Mouse (Mus musculus) G1E (cell line): ENCODE results near the gene Trarg1. TPM values are rescaled to one million over a fixed set of nuclear protein-coding genes. Genes with fewer than 3 reads are reported as not detected.

Experiments
- ATAC-seq: 2 replicates; pipeline ENCODE4 v1.8.0; 2016; ENCODE audit warnings: mild to moderate bottlenecking; ENCODE audit not compliant: insufficient number of reproducible peaks, poor library complexity, low FRiP score, severe bottlenecking; ENCODE audit errors: extremely low read depth
- DNase-seq: peaks from one replicate; pipeline ENCODE4 v3.0.0; 2012; ENCODE audit warnings: low spot score
- H3K27me3 ChIP-seq: 2 replicates; pipeline ENCODE4 v1.6.1; 2012; ENCODE audit warnings: mild to moderate bottlenecking, low read length, inconsistent platforms; ENCODE audit not compliant: insufficient read depth
- H3K36me3 ChIP-seq: replicated peaks from 2 replicates; pipeline ENCODE3; 2012; ENCODE audit warnings: mild to moderate bottlenecking, inconsistent platforms
- H3K4me1 ChIP-seq: 2 replicates; pipeline ENCODE4 v1.6.1; 2012; ENCODE audit warnings: low read depth, low read length, inconsistent platforms, mixed read lengths; ENCODE audit not compliant: insufficient read depth
- H3K4me3 ChIP-seq: 2 replicates; pipeline ENCODE4 v1.5.1; 2012; ENCODE audit warnings: low read depth, mild to moderate bottlenecking, inconsistent platforms, low read length, moderate library complexity, mixed read lengths
- H3K9me3 ChIP-seq: replicated peaks from 2 replicates; pipeline ENCODE4 v1.6.1; 2012; ENCODE audit warnings: inconsistent platforms
- CTCF ChIP-seq: IDR thresholded peaks from 2 replicates; pipeline ENCODE4 v1.5.1; 2012; ENCODE audit warnings: low read depth, low read length, inconsistent platforms, mixed read lengths
- GATA1 ChIP-seq: IDR thresholded peaks from 2 replicates; pipeline ENCODE4 v1.6.1; 2012; ENCODE audit warnings: borderline replicate concordance, low read length, inconsistent platforms, mixed read lengths
- GATA2 ChIP-seq: IDR thresholded peaks from 2 replicates; pipeline ENCODE4 v1.6.1; 2012; ENCODE audit warnings: low read depth, low read length, inconsistent platforms, borderline replicate concordance
- POLR2AphosphoS5 ChIP-seq: IDR thresholded peaks from 2 replicates; pipeline ENCODE4 v1.6.1; 2012; ENCODE audit warnings: low read depth, low read length, inconsistent platforms; ENCODE audit not compliant: insufficient replicate concordance
- TAL1 ChIP-seq: conservative IDR thresholded peaks from 2 replicates; pipeline ENCODE4 v1.6.1; 2012; ENCODE audit warnings: low read depth, low read length, inconsistent platforms, mixed read lengths
- polyA plus RNA-seq: library from polyadenylated mRNA; stranded (reverse); fragments of >175 nt; gene quantifications from 2 replicates; pipeline ENCODE4 v1.2.3, GENCODE M21; 2012
- total RNA-seq, 2 experiments: library from RNA; stranded (forward) in 1 of 2; stranded (reverse) in 1 of 2; fragments of 200-1000 nt in 1 of 2; fragments of >200 nt in 1 of 2; fragmentation: Nextera tagmentation in 1 of 2; gene quantifications; 2 replicates each; pipeline ENCODE4 v1.2.3; 2014 to 2017

Gene Trarg1
- total and polyA plus RNA-seq, 3 experiments: 0.16 TPM; not detected in 2

GRCm38 (mm10) chr11:76723911-76724310 lies 44.3 kb downstream of the Trarg1 start:
- Histone ChIP-seq H3K4me1 (peaks cover 4% of the 10 kb centered on the region; the same call in 1 of the 2 replicates), H3K9me3 (no peaks in the 10 kb centered on the region), H3K36me3 (peaks cover 23% of the 10 kb centered on the region), H3K27me3 (peaks cover 29% of the 10 kb centered on the region), H3K4me3 (no peak overlapping the region)
- ATAC-seq (no peak), DNase-seq (no peak)
- TF ChIP-seq CTCF (no peak), GATA2 (no peak), POLR2AphosphoS5 (no peak), GATA1 (no peak), TAL1 (no peak)

- ATAC-seq: no peak
- peaks cover 13% of the 10 kb centered on the region for H3K27me3 ChIP-seq
- H3K4me1 ChIP-seq: no peaks in the 10 kb centered on the region
- H3K9me3 ChIP-seq: no peaks in the 10 kb centered on the region
- no peak for DNase-seq
- H3K4me3 ChIP-seq: no peak overlapping the region
- TF ChIP-seq GATA1 (no peak), POLR2AphosphoS5 (no peak), TAL1 (no peak), GATA2 (no peak), CTCF (no peak)
- H3K36me3 ChIP-seq: peaks cover 65% of the 10 kb centered on the region
Observed at GRCm38 (mm10) chr11:76728093-76728492, 48.5 kb downstream of the Trarg1 start.

GRCm38 (mm10) chr11:76730650-76731049 lies 51.0 kb downstream of the Trarg1 start:
- Histone ChIP-seq H3K27me3 (no peaks in the 10 kb centered on the region), H3K4me3 (no peak overlapping the region), H3K9me3 (no peaks in the 10 kb centered on the region), H3K4me1 (no peaks in the 10 kb centered on the region), H3K36me3 (peaks cover 88% of the 10 kb centered on the region)
- DNase-seq: no peak
- no peak for ATAC-seq
- no peak for TF ChIP-seq POLR2AphosphoS5
- no peak for TF ChIP-seq GATA1
- TF ChIP-seq TAL1: no peak
- no peak for TF ChIP-seq CTCF
- no peak for TF ChIP-seq GATA2

- H3K4me3 ChIP-seq: no peak overlapping the region
- H3K36me3 ChIP-seq: peaks cover 88% of the 10 kb centered on the region
- H3K27me3 ChIP-seq: no peaks in the 10 kb centered on the region
- ATAC-seq: no peak
- TF ChIP-seq GATA2 (no peak), TAL1 (no peak), CTCF (no peak), POLR2AphosphoS5 (no peak), GATA1 (no peak)
- H3K9me3 ChIP-seq: no peaks in the 10 kb centered on the region
- no peak for DNase-seq
- no peaks in the 10 kb centered on the region for H3K4me1 ChIP-seq
Observed at GRCm38 (mm10) chr11:76734560-76734959, 55.0 kb downstream of the Trarg1 start.

DNA sequence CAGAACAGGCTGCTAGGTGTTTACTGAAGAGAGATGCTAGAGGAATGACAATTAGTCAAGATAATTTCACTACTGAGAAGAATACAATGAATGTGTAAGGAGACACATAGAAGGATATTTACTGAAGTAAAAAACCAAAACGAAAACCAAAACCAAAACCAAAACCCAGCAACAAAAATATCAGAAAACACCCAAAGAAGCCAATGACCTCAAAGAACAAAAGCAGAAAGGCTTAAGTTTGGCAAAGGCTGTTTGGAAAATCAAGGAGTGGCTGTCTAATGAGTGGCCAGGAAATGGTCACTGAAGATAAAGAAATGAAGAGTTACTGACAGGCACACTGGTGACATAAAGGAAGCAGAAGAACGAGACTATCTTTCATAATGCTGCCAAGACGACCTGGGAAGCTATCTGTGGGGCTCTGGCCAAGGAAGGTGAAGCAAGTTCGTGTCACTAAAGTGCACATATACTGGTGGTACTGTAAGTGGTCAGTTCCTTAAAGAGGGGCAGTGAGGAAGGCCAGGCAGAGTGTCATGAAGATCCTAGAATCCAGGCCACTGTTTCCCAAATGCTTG lies 56.2 kb downstream of the Trarg1 start:
- Histone ChIP-seq H3K36me3 (peaks cover 87% of the 10 kb centered on the region), H3K4me1 (no peaks in the 10 kb centered on the region), H3K4me3 (no peak overlapping the region), H3K9me3 (no peaks in the 10 kb centered on the region), H3K27me3 (no peaks in the 10 kb centered on the region)
- no peak for TF ChIP-seq GATA2
- TF ChIP-seq GATA1: no peak
- TF ChIP-seq POLR2AphosphoS5: no peak
- TF ChIP-seq CTCF: no peak
- TF ChIP-seq TAL1: no peak
- no peak for ATAC-seq
- no peak for DNase-seq

GRCm38 (mm10) chr11:76739125-76739524 lies 59.5 kb downstream of the Trarg1 start:
- no peak for DNase-seq
- H3K36me3 ChIP-seq: peaks cover 85% of the 10 kb centered on the region

More at GRCm38 (mm10) chr11:76739125-76739524, 59.5 kb downstream of the Trarg1 start:
- Histone ChIP-seq H3K27me3 (no peaks in the 10 kb centered on the region), H3K9me3 (no peaks in the 10 kb centered on the region), H3K4me3 (no peak overlapping the region), H3K4me1 (no peaks in the 10 kb centered on the region)
- TF ChIP-seq GATA1: no peak
- 0 out of 2 replicates have a peak, but pooled peaks have one; percentile 26 for TF ChIP-seq CTCF
- ATAC-seq: no peak
